Mouse (Mus musculus) frontal cortex, postnatal 25 days (tissue): ENCODE data around the gene Hs3st6.
"Not testable (repeated sequence)": the region's sequence is repeated elsewhere in the genome, so short reads cannot be mapped to it uniquely, and the experiment has no call there.

Experiments
- DNase-seq, 2 experiments: peaks; one replicate each; pipeline ENCODE4 v3.0.0; 2022; ENCODE audit warnings: low spot score in 2 of 2

The Hs3st6 gene

DNA sequence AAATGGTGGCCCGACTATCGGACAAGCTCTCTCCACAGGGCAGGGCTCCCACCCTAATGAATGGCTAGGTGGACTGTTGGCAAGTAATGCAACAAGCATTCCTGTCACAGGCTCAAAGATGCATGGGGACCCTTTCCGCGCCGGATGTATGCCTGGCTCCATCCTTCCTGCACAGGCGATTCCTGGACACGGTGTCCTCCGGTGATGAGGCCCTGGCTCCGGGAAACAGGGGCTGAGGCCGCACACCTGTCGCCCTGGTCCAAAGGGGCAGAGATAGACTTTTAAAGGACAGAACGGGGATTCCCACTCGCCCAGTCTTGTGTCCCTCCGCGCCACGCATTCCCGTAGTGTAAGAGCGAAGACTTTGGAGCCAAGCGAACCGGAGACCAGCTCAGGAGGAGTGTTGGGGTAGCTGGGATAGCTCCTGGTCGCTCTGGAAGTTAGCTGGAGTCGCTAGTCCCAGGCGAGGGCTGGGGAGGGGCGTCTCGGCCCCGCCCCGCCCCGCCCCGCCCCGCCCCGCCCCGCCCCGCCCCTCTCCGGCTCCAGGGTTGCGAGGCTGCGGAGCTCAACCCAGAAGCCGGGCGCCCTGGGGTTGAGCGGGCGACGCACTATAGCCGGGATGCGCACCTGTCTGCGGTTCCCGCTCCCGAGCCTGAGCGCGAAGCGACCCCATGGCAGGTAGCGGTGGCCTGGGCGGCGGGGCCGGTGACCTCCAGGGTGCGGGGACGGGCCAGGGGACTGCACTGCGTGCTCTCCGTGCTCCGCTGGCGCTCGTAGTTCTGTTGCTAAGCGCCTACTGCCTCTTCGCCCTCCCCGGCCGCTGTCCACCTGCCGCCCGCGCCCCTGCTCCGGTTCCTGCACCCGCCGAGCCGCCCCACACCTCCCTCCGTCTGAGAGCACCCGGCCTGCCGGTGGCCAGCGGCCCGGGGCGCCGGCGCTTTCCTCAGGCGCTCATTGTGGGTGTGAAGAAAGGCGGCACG, at the start of gene Hs3st6:
Hs3st6 (plus strand) TSS at position 574 of the 980 bp plus-strand sequence.
- no peak for DNase-seq

DNA sequence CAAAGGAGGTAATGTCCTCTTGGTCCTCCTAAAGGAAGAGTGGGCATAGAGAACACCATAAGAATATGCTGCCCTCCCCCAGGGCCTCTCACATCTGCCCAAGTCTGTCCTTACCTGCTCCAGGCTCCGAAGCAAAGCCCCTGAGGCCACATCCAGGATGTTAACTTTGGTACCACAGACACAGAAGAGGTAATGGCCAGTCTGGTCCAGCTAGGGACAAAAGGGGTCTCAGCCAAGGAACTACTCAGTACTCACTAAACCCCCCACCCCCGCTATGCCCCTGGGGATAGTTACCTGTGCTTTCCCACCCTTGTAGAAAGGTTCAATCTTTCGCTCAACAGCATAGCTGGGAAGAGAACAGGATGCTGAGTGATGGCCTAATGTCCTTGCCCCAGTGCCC, 47.0 kb upstream of the Hs3st6 start:
- DNase-seq, result no peak

DNA sequence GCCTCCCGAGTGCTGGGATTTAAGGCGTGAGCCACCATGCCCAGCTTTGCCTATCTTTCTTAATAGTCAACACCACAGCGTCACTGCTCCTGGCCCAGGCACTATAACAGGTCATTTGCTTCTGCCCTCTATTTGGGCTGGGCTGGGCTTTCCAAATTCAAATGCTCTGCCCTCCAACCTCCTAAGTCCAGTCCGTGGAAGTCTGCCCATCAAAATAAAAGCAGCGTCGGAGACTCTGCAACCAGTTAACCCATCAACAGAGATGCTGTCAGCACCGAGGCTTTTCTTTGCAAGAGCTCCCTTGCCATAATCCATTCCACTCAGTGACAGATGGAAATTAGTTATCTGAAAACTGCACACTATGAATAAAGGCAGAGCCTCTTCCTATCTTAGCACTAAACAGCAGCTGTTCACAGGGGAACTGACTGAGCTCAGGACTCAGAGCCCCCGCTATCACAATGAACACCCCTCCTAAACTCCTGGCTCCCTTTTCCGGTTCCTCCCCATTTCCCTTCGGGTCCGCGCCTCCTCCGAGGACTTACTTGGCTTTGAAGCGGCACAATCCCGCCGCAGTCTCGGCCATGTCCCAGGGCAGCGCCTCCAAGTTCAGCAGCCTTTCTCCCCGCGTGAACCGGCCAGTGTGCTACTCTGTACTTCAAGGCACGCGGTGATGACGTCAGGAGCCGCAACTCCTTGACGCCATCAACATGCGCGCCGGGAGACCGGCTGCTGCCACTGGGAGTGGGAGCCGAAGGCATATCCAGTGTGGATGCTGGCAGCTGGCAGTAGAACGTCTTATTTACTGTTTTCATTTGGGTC, 45.6 kb upstream of the Hs3st6 start, which contains the start of gene Tbl3:
Tbl3 (minus strand) TSS at position 679 of the 819 bp plus-strand sequence.
- DNase-seq, result peak; percentile 93 to 95

DNA sequence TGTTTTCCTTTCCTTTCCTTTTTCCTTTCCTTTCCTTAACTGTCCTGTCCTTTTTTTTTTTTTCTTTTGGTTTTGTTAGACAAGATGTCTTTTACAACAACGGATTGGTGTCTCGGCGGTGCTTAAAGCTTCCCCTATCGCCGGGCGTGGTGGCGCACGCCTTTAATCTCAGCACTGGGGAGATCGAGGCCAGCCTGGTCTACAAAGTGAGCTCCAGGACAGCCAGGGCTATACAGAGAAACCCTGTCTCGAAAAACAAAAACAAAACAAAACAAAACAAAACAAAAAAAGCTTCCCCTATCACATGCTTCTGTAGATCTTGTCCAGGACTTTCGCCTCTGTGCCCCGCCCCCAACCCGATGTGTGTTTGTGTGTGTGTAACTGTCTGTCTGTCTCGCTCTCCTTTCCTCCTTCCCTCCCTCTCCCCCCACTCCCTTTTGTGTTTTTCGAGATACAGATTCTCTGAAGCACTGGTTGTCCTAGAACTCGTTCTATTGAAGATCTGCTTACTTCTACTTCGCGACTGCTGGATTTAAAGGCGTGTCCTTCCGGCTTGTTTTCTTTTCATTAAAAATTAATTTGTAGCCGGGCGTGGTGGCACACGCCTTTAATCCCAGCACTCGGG, 44.9 kb upstream of the Hs3st6 start:
- no peak for DNase-seq

DNA sequence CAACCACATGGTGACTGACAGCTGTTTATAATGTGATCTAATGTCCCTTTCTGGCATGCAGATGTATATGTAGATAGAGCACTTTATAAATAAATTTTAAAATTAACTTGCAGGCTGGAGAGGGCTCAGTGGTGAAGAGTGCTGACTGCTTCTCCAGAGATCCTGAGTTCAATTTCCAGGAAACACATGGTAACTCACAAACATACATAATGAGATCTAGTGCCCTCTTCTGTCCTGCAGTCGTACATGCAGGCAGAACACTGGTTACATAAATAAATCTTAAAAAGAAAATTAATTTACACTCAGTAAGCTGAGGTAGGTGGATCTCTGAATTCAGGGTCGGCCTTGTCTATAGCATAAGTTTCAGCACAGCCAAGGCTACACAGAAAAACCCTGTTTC, 44.1 kb upstream of the Hs3st6 start:
- no peak for DNase-seq

DNA sequence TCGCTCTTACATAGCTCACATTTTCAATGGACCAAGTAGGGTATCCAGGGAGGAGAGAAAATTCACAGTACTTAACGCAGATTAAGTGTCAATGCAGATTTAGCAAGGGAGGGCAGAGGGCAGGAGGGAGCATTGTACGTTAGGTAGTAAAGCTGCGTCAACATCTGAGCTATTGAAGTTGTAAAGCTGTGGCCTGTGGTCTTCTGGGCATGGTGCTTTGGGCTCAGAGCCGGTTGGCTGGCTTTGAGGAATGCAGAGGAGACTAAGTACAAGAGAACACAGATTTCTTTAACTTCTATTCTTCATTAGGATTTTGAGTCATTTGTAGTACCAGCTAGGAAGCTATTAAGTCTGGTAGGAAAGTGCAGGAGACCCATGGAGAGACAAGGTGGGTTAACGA, 37.2 kb upstream of the Hs3st6 start:
- DNase-seq, result no peak

DNA sequence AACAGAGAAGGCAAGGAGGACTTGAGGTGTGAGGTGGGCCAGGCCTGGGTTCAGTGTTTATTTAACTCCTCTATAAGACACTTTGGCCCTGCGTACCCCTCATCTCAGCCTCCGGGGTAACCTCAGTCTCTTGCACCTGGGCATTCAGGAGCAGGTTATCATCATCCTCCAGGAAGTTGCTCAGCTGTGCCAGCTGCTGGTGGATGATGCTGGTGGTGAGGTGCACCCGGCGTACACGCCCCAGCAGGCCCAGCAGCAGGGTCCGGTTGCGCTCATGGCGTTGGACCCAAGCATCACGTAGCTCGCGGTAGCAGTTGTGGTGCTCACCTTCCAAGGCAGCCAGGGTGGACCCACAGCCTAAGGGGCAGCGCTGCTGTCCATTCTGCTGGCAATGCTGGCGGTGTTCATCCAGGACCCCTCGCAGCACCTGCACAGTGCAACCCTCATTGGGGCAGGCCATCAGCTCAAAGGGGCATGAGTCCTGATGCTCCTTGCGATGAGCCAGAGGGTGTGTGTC, 36.6 kb upstream of the Hs3st6 start:
- no peak for DNase-seq

DNA sequence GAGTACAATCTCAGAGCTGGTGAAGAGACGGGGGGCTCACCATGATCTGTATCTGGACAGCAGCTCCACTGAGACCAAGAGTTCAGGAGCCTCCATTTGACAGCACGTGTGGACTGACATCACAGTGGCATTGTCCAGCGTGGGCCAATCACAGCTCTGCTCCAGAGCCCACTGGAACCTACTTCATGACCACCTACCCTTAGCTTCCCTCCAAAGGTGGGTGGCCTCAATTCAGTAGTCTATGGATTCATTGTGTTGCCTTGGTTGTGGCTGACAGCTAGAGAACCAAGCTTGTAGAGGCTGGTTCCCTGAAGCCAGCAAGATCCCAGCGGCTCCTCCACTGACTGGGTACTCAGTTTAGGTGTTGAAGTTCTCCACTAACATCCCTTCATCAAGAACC, 34.8 kb upstream of the Hs3st6 start, which contains the start of the genes Rnf151 and Rps2:
Rnf151 (minus strand) TSS at position 121 of the 400 bp plus-strand sequence.
Rps2 (plus strand) TSS at position 174 of the 400 bp plus-strand sequence.
- no peak for DNase-seq

DNA sequence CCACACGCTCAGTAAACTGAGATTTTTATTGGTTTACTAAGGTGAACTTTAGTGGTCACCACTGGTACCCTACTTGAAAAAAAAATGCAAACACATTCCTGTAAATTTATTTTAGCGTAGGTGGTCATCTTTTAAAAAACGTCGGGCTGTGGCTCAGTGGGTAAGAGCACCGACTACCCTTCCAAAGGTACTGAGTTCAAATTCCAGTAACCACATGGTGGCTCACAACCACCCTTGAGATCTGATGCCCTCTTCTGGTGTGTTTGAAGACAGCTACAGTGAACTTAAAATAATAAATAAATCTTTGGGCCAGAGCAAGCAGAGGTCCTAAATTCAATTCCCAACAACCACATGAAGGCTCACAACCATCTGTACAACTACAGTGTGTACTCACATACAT, 33.9 kb upstream of the Hs3st6 start:
- DNase-seq, result not testable (repeated sequence)

DNA sequence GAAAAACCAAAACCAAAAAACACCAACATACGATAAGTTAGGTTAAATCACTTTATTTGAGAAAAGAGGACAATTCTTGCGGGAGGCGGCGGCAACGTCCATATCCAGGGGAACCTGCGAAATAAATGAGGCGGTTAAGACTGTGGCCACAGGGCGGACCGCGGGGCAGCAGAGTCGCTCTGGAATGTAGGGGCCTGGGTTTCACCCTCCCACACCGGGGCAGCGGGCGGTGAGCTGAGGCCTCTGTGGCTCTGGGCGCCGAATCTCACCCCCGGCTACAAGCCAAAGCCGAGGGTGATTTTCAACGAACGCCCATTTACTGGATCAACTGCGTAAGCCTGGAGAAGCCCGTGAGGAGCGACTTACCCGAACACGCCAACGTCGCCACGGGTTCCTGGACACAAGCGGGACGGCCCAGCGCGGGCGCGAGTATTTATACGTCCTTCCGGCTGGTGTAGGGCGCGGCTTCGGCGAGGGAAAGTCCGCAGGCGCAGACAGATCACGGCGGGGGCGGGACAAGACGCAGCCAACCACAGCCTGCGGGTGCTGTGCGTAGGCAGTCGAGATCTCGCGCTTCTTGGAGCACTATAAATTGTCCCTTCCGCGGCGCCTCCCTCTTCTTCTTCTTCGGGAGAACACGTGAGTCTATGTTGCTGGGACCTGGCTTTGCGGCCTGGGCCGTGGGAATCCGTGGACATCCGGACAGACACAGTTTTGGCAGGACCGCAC, 33.1 kb upstream of the Hs3st6 start:
- peak; percentile 96 to 98 for DNase-seq

DNA sequence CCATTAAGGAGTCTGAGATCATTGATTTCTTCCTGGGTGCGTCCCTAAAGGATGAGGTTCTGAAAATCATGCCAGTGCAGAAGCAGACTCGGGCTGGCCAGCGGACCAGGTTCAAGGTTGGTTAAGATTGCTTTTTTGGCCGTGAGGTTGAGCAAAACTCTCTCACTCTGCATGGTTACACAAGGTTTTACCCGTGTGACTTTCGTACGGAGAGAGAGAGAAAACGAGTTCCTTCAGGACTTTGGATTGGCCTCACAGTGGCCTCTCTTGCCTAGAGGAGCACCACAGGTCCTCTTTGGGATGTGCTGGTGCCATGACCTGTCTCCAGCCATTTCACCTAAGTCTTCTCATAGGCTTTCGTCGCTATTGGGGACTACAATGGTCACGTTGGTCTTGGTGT, 32.2 kb upstream of the Hs3st6 start:
- DNase-seq, result not testable (repeated sequence)

DNA sequence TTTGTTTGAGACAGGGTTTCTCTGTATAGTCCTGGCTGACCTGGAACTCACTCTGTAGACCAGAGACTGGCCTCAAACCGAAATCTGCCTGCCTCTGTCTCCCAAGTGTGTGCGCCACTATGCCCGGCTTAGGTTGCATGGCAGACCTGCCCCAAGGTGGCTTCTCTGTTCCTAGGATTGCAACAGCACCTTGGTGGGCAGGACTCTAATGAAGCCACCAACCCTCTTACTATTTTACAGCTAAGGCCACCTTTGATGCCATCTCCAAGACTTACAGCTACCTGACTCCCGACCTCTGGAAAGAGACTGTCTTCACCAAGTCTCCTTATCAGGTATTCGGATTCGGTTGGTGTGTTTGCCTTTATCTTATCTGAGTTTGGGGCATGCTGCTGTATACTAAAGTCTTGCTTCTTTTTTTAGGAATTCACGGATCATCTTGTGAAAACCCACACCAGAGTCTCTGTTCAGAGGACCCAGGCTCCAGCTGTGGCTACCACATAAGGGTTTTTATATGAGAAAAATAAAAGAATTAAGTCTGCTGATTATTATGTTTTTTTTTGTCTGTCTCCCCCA, 31.3 kb upstream of the Hs3st6 start:
- DNase-seq, result not testable (repeated sequence)

DNA sequence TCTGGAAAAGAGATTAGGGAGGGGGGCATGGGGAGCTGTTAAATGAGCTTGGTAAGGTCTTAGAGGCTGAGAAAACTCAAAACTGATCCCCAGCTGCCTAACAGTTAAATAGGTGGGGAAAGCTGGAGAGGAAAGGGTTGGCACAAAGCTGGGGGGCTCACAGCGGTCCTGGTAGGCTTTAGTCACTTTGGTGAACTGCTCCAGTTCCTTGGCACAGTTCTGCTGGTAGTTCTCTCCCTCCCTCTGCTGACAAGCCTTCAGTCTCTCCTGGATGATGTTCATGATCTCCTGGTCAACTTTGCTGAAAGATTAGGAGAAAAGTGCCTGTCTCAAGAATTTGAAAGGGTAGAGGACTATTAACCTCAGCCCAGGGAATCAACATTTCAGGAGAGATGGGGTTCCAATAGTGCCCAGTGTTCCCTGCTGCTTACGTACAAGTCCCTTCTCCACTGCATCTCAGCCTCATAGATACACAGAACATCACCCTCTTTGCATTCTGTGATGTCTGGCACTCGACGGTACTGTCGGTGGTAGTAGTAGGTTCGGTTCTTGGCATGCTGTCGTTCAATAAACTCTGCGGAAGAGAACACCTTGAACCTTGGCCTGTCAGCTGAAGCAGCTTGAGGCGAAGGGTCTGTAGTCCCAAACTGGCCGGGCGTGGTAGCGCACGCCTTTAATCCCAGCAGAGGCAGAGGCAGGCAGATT, 30.4 kb upstream of the Hs3st6 start:
- no peak for DNase-seq

DNA sequence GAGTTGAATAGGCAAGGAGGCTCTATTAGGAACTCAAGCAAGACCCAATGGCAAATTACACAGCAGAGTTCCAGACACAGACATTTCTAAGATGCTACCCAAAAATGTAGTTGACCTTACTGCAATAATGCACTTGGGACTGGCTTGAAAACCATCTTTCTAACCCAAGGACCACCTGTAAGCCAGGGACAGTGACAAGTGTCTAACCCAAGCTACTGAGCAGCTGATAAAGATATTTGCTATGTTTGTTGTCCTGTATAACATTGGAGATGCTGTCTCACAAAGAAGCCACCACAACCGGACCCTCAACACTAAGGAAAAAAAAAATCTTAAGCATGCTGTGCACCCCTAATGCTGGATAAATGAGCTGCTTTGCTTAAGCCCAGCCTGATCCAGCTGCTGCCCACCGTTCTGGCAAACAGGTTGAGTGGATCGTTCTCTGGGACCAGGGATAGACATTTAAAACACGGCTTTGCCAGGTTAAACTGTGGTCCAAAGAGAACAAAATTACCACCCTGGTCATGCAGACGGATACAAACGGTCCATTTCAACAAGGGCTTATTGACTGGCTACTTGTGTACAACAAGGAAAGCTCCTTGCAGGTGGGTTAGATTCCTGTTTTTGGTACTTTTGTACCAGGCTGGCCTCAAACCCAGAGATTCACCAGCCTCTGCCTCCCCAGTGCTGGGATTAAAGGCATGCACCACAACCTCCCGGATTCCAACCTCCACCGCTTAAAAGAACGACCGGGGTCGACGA, 29.5 kb upstream of the Hs3st6 start:
- DNase-seq, result no peak

DNA sequence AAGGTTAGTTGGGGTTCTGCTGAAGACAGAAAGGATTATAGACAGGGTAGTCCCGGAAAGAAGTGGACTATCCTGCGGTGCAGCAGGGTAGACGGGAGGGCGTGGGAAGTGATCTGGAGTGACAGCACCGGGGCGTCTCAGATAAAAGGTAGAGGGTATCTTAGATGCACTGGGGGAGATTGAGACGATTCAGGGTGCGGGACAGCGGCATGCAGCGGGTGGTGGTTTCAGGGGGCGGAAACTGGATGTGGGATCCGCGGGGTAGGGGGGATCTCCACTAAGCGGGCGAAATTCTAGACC, 29.0 kb upstream of the Hs3st6 start:
- DNase-seq, result no peak

DNA sequence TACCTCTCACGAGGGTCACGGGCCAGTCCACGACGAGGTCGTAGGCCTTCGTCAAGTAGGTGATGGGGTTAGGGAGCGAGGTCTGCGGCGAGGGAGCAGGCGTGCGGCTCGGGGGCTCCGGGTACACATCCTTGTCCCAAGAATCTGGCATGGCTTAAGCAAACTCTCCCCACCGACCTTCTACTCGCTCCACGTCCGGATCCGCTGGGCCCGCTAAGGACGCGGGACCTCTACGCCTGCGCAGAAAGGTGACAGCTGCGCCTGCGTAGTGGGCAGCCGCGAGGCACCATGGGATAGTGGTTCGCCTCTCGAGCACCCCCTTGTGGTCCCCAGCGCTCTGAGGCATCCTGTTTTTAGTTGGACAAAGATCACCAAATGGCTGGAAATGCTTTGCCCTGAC, 28.6 kb upstream of the Hs3st6 start, which contains the start of gene Ndufb10:
Ndufb10 (minus strand) TSS at position 295 of the 400 bp plus-strand sequence.
- DNase-seq, result peak; percentile 95 to 96

DNA sequence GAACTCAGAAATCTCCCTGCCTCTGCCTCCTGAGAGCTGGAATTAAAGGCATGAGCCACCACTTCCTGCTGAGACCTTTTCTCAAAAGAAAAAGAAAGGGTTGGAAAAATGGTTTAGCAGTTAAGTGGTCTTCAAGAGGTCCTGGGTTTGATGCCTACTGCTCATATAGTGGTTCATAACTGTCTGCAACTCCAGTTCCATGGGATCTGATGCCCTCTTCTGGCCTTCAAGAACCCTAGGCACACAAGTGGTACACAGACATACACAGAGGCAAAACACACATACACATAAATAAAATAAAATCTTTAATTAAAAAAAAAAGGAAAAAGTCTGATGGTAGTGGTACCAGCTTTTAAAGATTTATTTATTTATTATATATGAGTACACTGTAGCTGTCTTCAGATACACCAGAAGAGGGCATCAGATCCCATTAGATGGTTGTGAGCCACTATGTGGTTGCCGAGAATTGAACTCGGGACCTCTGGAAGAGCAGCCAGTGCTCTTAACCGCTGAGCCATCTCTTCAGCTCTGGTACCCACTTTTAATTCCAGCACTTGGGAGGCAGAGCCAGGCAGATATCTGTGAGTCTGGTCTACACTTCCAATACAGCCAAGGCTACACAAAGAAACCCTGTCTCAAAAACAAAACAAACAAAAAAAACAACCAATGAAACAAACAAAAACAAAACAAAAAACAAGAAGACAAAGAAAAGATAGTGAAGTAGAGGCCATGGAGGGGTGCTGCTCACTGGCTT, 27.0 kb upstream of the Hs3st6 start:
- DNase-seq, result no peak

DNA sequence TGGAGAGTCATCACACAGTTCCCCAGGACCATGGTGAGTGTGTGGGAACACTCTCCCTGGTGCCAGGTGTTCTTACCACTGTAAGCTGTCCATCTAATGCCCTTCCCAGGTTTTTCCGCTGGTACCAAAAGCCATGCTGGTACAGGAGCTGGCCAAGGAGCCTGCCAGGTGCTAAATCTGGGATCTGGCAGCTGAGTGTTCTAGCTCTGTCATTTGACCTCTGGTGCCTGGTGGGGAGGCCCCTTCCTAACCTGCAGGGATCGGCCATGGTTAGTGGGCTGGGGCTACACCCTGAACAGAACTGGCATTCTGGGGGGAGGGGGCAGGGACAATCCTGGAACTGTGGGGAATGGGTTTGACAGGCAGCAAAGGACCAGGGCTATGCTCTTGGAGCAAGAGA, 25.2 kb upstream of the Hs3st6 start, which contains the start of gene Rpl3l:
Rpl3l (plus strand) TSS at position 203 of the 400 bp plus-strand sequence.
- no peak for DNase-seq
